Mouse (Mus musculus) E14TG2a.4 (cell line): ENCODE measurements around the gene Ccnl1.

Source experiments
- CTCF ChIP-seq: conservative IDR thresholded peaks from 2 replicates; pipeline ENCODE4 v1.5.1; 2014; ENCODE audit warnings: low read length
- POU5F1 ChIP-seq: IDR thresholded peaks from 2 replicates; pipeline ENCODE4 v1.6.1; 2014; ENCODE audit warnings: low read length, borderline replicate concordance

- TF ChIP-seq CTCF: no peak
- no peak for TF ChIP-seq POU5F1
These were observed 30.9 kb downstream of the Ccnl1 start for GRCm38 (mm10) chr3:65927101-65927501.
